Comparison of ENCODE assay signal across 1 mouse cellular context in the genomic region with DNA sequence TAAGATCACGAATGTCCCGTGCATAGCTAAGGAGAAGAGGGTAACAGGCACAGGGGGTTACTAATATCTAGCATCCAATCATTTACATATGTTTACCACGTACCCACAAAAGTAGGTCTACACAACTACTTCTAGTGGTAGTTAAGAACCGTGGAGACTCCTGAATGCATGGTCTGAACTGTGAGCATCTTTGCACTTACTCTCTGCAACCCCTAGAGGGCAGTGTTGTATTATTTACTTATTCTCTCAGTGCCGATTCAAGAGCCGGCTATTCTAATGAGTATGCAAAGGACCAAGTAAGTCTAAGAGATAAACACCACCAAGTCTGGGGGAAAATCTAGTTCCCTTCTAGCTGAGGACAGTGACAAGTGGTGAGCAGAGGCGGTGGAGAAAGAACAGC.
TF ChIP-seq lines count a peak whose summit lies in the region.

No protein-coding gene starts in this region.

TF ChIP-seq in CH12.LX, 34 proteins besides CTCF, POLR2A, EP300 and RAD21 (continued from another document):
- peak; percentile 82; the same call in 1 of the 2 replicates for TF ChIP-seq MYC (IDR thresholded peaks at IDR 0.05; ENCODE audit: low read depth, low read length)
